Mouse (Mus musculus) R1 (cell line): ENCODE results near the gene Cyp2e1.
A peak's percentile ranks its signal among the peaks of the same experiment; 100 is the strongest.
"Not testable (repeated sequence)": the region's sequence is repeated elsewhere in the genome, so short reads cannot be mapped to it uniquely, and the experiment has no call there.

Experiments
- DNase-seq: peaks from one replicate; pipeline ENCODE4 v3.0.0-alpha.2; 2018; ENCODE audit warnings: low read depth, low spot score

Cyp2e1 gene

DNA sequence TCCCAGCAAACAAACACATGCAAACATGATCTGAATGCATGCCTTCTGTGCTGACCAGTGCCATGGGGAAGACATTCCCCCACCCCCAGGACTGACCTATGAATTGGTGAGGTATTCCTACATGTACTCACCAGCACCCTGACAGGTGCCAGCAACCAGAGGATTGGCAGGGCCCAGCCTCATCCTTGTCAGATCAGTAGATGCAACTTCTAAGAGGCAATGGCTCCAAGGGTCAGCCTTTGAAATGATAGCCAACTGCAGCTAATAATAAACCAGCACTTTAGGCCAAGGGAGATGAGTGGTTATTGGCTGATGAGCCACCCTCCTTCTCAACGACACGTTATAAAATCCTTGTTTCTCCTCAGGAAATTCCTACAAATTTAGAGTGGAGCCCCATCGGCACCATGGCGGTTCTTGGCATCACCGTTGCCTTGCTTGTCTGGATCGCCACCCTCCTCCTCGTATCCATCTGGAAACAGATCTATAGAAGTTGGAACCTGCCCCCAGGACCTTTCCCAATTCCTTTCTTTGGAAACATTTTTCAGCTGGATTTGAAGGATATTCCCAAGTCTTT lies at the start of gene Cyp2e1:
Cyp2e1 (plus strand) TSS at position 293 of the 574 bp plus-strand sequence.
- DNase-seq, result no peak

DNA sequence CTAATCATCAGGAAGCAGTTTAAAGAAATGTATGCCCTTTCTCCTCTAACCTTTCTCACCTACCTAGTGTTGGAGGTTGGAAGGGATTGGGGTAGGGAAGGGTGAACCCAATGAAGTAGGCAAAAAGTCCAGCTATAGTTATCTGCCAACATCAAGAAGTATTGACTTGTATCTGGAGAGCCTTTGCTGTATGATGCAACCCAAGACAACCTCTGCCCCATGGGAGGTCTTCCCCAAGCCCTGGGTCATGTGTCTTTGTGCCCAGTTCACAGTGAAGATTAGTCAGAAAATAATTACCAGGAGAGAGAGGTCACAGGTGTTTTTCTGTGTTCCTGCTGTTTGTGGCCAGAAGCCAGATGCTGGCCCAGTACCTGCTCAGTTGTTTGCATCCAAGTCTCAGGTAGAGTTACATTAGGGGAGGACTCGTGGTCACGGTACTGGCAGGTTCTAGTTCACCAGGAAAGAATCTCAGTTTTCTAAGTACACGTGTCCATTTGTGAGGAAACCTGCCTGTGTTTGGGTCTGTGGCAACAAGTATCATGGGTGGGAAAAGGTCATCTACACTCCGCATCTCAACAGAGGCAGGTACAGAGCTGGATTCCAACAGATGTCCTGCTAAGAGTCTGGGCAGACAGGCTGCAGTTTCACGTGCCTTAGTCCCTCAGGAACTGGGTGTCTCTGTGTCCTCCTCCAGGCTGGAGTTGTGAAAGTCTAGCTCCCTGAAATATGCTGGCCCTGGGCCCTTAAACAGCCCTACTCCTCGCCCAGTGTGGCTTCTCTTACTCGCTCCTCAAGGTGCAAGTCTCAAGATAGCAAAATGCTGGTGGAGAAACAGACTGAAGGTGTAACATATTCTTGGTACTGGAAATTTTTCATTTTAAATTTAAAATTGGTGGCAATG lies 46.1 kb upstream of the Cyp2e1 start:
- no peak for DNase-seq

DNA sequence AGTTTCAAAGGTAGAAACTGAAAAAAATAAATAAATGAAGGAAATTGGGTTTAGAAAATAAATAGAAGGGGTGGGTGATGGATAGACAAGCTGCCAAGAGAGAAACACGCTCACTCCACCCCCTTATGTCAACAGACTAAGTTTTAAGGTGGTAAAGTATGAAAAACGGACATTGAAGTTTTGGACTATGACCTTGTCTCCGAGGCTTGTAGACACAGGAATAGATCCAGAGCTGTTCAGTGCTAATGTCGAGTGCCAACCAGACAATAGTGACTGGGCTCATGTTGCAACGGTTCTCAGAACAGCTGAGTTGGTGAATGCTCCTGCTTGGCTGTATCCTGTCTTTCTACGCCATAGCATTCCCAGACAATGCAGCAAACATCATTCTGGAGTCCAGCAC lies 42.4 kb upstream of the Cyp2e1 start:
- no peak for DNase-seq

DNA sequence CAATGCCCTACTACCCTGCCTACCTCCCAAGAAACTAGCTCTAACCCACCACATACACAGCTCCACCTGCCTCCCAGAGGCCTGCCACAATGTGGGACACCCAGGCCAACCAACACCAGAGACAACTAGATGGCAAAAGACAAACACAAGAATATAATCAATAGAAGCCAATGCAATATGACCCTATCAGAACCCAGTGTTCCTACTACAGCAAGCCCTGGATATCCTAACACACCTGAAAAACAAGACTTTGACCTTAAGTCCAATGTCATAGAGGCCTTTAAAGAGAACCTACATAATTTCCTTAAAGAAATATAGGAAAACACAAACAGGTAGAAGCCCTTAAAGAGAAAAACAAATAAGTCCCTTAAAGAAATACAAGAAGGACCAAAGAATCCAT lies 38.0 kb upstream of the Cyp2e1 start:
- no peak for DNase-seq

DNA sequence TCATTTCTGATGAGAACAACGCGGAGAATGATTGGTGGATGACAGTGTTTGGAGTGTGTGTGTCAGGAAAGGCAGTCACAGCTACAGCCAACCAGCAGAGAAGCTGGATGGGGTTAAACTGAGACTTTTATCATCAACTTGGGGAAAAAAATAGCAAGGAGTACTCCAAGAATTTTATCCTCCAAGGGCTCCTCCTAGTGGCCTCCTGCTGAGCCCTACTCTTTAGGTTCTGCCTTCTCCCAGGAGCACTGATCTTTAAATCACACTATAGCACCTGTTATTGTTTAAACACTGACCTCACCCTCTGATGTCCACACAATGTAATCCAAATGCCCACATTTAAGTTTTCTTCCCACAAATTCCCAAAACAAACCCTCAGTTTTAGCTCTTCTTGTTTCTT lies 30.4 kb upstream of the Cyp2e1 start:
- no peak for DNase-seq

DNA sequence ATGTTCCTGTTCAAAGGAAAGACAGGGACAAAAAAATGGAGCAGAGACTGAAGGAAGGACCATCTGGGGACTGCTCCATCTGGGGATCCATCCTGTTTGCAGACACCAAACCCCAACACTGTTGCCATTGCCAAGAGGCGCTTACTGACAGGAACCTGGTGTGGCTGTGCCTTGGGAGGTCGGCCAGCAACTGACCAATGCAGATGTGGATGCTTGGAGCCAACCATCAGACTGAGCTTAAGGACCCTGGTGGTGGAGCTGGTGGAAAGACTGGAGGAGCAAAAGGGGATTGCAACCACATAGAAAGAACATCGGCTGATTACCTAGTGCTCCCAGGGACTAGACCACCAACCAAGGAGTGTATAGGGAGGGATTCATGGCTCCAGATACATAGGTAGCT lies 16.1 kb upstream of the Cyp2e1 start:
- no peak for DNase-seq

DNA sequence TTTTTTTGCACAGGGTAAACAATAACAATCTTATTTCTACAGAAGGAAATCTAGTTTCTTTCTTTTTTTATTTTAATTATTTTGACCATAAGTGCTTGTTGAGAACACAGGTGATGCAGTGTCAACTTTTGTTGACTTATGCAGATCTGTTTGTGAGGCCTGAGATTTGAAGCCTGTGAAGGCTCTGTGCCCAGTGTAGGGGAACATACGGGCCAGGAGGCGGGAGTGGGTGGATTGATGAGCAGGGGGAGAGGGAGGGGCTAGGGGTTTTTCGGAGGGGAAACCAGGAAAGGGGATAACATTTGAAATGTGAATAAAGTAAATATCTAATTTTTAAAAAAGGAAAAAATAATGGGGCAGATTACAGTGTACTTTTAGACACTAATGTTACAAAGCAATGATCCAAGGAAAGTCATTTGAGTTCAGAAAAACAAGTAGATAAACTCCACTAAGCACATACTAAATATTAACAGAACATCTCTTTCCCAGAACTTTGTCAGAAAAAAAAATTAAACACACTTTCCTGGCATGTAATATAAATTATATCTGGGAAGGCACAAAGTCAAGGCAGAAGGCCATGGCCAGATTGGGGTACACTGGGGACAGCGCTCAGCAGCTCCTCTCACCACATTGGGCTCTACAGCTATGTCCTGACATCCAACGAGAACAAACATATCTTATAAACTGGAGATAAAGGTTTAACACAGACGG lies 15.3 kb upstream of the Cyp2e1 start:
- no peak for DNase-seq

DNA sequence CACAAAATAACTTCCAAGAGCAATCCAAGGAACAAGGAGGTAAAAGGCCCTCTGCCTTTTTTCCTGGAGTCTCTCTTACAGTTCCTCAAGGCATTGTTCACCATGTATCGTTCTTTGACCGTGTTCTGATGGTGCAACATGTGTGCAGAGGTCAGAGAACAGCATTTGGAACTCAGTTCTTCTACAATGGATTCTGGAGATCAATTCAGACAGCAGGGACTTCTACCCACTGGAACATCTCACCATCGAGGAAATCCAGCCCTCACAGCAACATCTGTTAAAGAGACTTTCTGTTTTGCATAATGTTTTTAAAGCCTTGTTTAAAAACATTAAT lies 14.7 kb upstream of the Cyp2e1 start:
- DNase-seq, result no peak

DNA sequence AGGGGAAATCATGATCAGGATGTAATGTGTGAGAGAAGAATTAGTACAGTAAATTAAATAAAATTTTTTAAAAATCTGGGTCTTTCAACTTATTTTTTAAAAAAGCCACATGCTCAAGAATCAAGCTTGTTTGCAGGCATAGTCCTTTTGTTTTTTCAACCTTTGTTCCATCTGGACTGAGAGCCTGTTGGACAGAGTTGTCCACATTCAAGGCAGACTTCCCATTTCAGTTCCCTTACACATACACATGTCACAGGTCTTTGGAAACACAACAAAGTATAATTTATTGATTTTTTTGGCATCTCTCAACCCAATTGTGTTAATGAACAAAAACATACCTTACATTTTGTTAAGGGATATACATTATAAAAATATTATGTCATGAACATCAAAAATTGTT lies 9.0 kb upstream of the Cyp2e1 start:
- no peak for DNase-seq

DNA sequence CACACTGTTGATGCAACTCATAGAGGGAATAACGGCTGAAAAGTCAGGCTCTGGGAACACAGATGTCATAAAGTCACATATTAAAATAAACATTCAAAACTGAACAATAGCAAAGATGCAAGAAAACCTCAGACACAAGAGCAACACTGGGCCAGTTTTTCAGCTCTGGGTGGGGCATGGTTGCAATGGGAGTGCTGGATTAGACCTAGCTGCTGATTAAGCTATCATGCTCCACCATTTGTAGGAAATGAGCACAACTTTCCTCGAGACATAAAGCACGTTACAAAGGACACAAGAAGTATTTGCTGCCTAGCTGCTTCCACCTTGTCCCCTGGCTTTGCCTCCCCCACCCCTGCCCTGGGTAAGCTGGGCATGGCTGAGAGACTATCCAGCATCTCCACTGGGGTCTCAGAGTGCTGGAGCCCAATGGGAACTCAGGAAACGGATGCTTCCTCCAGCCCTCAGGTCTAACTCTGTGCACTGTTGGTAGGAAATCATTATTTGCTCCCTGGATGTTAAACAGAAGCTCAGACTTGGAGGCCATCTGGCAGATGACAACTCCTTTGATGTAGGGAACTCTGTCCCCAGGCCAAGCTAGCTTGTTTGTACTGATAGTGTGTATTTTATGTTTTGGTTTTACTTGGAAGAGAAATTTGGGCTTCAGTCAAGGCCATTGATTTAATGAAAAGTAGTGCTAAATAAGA lies 7.2 kb upstream of the Cyp2e1 start:
- DNase-seq, result no peak

DNA sequence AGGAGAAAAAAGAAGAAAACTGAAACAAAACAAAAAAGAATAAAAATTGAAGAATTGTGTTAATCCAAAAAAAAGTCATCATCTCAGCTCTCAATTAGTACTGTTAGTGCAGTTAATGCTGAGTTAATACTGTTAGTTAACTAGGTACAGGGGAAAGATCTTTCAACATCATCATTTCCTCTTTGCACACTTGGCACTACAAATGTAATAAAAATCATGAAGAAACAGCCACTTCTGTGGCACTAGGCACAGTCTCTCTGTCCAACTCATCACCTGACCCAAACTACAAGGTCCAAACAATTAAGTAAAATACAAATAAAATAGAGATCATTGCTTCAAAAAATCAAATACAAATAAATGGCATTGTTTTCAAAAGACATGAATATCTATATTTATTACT lies 2.9 kb upstream of the Cyp2e1 start:
- DNase-seq, result no peak

DNA sequence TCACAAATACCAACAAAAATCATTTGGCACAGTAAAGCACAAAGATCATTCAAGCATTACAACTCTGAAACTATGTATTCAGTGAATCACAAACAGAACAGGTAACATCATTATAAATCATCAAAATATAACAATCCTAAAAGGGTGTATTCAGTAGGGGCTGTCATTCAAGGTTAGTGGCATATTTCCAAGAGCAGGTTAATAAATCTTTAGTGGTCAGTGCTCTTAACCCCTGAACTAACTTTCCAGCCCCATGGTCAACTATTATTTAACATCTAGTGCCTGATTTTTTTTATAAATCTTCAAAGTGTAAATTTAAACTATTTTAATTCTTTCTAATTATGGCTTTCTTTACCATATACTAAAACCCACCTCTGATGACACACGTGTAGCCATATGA lies 1.9 kb downstream of the Cyp2e1 start:
- DNase-seq, result not testable (repeated sequence)

DNA sequence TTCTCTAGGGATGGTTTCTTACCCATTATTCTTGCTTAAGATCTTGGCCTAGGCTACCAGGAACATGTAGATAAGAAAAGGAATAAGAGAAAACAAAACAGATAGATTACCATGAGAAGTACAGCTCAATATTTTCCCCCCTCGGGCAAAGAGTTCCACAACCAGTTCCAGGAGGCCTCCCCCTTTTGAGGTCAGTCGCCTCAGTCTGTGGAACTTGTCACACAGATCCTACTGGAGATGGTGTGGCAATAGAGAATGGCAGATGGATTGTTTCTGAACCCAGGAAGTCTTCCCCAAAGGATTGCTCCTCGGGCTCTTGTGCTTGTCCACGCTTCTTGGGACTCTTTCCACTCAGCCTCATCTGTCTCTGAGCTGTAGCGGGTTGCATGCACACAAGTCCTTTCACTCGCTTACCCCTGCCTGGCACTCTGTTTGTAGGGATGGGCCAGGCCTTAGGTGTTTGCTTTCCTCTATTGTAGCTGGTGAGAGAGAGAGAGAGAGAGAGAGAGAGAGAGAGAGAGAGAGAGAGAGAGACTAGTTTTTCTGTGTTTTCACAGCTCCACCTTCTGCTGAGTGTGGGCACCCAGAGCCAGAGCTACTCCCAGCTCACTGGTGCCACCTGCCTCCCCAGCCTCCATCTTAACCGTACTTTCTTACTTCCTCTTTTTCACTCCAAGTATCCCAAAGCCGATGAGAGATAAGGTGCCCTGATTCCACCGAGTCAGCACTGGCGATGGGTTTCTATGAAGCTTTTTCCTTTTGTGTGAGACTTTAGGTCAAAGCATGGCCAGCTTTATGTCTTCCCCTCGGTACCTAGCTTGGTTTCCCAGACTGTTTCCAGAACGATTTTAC lies 2.6 kb downstream of the Cyp2e1 start:
- no peak for DNase-seq

DNA sequence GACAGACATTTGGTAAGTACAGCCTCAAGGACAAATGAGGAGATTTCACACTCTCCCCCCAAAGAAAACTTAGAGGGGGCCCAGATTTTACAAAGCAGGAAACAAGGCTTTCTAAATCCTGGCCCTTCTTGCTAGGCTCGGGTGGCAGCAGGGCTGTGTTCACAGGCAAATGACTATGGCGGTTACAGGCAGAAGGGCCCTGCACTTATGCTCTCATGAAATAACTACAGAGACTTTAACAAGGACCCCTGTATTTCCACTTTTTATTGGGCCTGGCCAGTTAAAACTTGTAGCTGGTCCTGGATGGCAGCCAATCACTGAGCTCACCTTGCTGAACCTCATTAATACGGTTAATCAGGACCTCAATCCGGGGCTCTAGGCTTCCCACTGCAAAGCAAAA lies 17.0 kb downstream of the Cyp2e1 start:
- no peak for DNase-seq

DNA sequence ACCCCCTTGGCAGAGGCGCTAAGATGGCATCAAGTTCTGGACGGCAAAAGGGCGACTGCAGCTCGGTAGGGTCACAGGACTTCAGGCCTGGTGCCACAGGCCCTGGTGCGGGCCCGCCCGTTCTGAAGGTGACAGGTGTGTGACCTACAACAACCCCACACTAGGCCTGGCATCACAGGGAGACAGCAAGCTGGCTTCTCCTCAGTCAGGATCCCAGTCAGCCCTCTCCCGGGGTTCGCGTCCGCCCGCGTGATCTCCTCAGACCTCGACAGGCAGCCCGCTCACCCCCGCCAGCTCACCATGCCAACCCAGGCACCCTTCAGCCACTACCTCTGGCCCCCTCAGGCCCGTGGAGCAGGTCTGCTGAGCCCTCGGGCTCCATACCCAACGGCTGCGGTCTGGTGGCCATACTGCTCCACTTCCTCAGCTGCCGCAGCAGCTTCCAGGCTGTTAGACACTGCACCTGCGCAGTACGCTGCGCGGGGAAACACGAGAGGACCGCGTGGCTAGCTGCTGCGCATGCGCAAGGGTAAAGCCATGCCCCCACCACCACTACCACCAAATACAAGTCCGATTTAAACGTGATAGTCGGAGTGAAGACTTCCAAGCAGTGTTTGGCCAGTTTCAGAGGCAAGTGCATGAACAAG lies 24.0 kb downstream of the Cyp2e1 start, which contains the start of gene Syce1:
Syce1 (minus strand) TSS at position 447 of the 647 bp plus-strand sequence.
- peak; percentile 89 for DNase-seq

DNA sequence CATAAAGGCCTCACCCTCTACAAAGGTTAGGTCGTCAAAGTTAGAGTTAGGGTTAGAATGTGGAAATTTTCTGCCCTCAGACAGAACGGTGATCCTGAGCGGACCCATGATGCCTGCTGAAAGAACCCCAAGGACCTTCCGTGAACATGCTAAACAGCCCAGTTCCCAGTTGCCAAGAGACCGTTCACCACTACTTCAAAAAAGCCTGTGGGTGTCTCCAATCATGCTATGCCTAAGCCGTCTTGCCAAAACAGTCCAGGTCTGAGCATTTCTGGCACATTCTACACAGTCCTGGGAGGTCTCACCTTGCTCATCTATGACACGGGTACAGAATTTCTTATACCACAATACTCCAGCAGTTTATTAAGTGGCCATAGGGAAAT lies 24.5 kb downstream of the Cyp2e1 start:
- DNase-seq, result peak; percentile 78

DNA sequence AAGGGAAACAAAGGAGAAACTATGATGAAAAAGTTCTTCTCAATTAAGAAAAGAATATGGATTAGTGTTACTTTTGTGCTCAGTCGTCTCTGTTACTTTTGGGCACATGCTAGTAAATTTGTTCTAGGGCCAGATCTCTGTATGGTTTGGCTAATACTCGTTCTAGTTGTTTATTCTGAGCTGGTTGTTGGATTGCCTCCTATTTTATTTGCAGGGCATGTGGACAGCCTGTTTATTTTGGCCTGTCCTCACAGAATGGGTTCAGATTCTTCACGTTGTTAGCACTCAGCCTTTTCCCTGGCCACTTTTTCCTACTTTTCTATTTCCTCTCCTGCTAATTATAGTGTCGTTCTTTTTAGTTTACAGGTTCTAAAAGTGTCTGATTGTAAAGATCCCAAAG lies 30.0 kb downstream of the Cyp2e1 start:
- no peak for DNase-seq

DNA sequence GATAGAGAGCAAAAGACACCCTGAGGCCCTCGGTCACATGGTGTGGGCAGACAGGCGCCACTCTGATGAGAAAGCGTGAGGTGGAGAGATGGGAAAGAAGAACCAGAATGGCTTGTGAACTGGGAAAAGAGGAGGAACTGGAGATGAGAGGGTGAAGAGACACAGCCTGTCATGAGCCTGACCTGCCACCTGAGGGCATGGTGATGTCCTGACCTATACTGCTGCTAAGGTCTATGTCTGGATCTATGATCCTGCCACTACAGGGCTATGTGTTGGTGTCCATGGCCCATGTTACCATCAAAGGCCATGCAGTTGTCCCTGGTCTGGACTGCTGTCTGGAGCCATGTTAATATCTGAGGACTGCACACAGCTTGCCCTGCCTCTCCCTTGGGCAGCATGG lies 34.1 kb downstream of the Cyp2e1 start:
- no peak for DNase-seq

DNA sequence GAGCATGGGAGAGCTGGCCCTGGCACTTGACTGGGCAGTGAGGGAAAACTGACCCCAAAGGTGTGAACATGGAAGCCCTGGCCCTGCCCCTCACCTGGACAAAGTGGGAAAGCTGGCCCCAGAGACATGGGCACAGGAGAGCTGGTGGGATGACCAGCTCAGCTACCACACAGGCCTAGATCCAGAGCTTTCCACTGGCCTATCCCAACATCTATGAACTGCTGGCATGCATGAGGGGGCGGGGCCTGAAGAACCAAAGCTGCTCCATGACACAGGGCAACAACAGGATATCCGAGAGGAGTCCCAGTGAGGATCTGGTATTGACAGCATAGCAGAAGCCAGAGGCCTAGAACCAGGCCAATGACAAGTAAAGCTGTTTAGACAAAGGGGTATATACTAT lies 34.7 kb downstream of the Cyp2e1 start:
- no peak for DNase-seq

DNA sequence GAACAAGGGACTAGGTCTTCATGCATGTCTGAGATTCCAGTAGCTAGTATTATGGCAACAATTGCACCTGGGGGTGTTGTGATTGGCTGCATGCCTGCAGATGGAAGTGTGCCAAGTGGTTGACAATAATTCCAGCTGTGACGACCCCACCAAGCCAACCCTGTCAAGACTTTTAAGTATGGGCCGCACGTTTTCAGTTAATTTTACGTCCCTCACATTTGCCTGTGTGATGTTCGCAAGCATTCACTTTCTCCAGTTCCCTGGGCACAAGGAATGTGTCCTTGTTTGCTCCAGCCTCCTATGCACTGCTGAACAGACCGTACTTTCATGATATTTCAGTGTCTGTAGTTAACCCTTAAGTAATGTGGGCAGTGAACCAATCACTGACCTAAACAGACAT lies 39.1 kb downstream of the Cyp2e1 start:
- DNase-seq, result no peak

DNA sequence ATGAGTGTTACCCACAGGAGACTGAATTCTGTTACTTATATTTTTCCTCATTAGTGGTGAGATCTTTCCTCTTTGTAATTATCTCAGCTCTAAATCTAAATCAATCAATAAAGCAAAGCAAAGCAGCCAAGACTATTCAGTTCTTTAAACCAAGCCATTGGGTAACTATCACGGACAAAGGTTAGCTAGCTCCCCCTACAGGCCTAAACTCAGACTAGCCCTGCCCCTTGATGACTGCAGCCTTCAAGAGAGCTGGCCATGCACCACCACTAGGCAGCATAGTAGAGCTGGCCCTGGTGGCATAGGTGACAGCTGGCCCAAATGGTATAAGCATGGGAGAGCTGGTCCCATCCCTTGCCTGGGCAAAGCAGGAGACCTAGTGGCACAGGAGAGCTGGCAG lies 42.2 kb downstream of the Cyp2e1 start:
- peak; percentile 75 for DNase-seq
